Mouse (Mus musculus): ENCODE measurements around the gene Tln2.
"Not testable (repeated sequence)": the region's sequence is repeated elsewhere in the genome, so short reads cannot be mapped to it uniquely, and the experiment has no call there.

Tln2 gene

GRCm38 (mm10) chr9:67303986-67304385 lies 255.5 kb downstream of the Tln2 start:
- in situ Hi-C loops (cut with MboI; ENCODE audit: low pct_unique_long_range_greater_than_20kb in 1 of 2, low sequenced_read_pairs in 2 of 2, unreplicated experiment in 1 of 2) = no loop called here

GRCm38 (mm10) chr9:67303038-67303437 lies 256.5 kb downstream of the Tln2 start:
- in situ Hi-C loops (cut with MboI; ENCODE audit: low pct_unique_long_range_greater_than_20kb in 1 of 2, low sequenced_read_pairs in 2 of 2, unreplicated experiment in 1 of 2) = no loop called here

DNA sequence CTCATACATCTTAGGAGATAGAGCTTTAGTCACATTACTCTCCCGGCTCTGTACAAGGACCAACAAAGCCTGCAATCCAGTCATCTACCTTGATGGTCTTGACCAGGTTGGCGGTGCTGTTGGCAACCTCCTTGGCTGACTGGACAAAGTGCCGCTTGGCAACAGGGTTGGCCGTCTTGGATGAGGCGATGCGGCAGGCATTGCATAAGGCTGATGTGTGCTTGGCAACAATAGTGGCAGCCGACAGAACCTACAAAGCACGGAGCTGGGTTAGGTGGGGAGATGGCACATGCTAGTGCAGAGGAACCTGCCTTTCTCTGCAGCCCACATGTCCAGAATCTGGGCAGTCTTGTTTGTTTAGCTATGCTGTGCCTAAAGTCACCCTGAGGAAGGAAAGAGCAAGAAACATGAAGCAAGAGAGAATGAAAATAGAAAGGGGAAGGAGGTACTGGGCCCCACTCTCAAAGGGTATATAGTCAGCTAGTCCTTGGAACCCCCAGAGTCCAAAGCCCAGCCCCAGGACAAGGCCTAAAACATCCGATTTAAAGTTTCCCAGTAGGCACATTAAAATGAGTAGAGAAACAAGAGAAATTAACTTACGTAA lies 257.0 kb downstream of the Tln2 start:
- in situ Hi-C loops (cut with MboI; ENCODE audit: low pct_unique_long_range_greater_than_20kb in 1 of 2, low sequenced_read_pairs in 2 of 2, unreplicated experiment in 1 of 2) = no loop called here

GRCm38 (mm10) chr9:67301571-67301970 lies 257.9 kb downstream of the Tln2 start:
- in situ Hi-C loops (cut with MboI; ENCODE audit: low pct_unique_long_range_greater_than_20kb in 1 of 2, low sequenced_read_pairs in 2 of 2, unreplicated experiment in 1 of 2) = no loop called here

DNA sequence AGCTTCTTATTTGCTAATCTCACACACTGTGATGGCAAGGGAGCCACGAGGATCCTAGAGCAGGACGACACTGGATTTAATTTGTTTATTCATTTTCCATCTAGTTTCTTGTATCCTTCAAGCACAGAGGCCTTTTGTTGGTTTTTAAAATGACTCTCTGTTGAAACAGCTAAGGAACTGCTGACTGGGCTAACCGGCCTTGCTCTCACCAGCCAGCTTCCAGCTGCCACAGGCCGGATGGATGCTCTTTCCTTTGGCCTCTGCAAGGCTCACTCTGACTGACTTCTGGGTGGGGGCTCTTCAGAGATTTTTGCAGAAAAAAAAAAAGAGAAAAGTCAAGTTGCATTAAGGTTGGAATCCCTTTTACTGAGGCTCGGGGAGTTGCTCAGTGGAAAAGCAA lies 258.7 kb downstream of the Tln2 start:
- in situ Hi-C loops (cut with MboI; ENCODE audit: low pct_unique_long_range_greater_than_20kb in 1 of 2, low sequenced_read_pairs in 2 of 2, unreplicated experiment in 1 of 2) = no loop called here

GRCm38 (mm10) chr9:67300346-67300745 lies 259.2 kb downstream of the Tln2 start:
- in situ Hi-C loops (cut with MboI; ENCODE audit: low pct_unique_long_range_greater_than_20kb in 1 of 2, low sequenced_read_pairs in 2 of 2, unreplicated experiment in 1 of 2) = no loop called here

GRCm38 (mm10) chr9:67299164-67299563 lies 260.3 kb downstream of the Tln2 start:
- in situ Hi-C loops (cut with MboI; ENCODE audit: low pct_unique_long_range_greater_than_20kb in 1 of 2, low sequenced_read_pairs in 2 of 2, unreplicated experiment in 1 of 2) = no loop called here

- in situ Hi-C loops (cut with MboI; ENCODE audit: low pct_unique_long_range_greater_than_20kb in 1 of 2, low sequenced_read_pairs in 2 of 2, unreplicated experiment in 1 of 2) = no loop called here
Measured at GRCm38 (mm10) chr9:67297236-67297889, 262.1 kb downstream of the Tln2 start.

GRCm38 (mm10) chr9:67287457-67287856 lies 272.0 kb downstream of the Tln2 start:
- in situ Hi-C loops (cut with MboI; ENCODE audit: low pct_unique_long_range_greater_than_20kb in 1 of 2, low sequenced_read_pairs in 2 of 2, unreplicated experiment in 1 of 2) = no loop called here

DNA sequence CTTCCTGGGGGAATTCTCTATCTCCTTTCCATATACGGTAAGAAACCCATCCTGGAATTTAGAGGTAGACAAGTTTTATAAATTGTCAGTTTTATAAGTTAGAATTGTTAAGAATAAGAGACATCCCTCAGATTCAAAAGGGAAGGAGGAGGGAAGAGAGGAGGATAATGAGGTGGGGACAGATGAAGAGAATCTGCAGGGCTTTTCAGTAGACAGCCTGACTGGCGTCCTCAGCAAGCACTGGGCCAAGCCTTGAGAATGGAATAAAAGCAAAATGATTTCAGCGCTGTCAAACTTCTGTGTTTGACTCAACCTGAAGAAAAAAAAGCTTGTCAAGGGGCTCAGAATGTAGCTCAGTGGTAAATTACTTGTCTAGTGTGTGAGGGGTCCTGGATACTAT lies 272.7 kb downstream of the Tln2 start:
- in situ Hi-C loops (cut with MboI; ENCODE audit: low pct_unique_long_range_greater_than_20kb in 1 of 2, low sequenced_read_pairs in 2 of 2, unreplicated experiment in 1 of 2) = no loop called here

GRCm38 (mm10) chr9:67285544-67285943 lies 274.0 kb downstream of the Tln2 start:
- in situ Hi-C loops (cut with MboI; ENCODE audit: low pct_unique_long_range_greater_than_20kb in 1 of 2, low sequenced_read_pairs in 2 of 2, unreplicated experiment in 1 of 2) = no loop called here

- in situ Hi-C loops (cut with MboI; ENCODE audit: low pct_unique_long_range_greater_than_20kb in 1 of 2, low sequenced_read_pairs in 2 of 2, unreplicated experiment in 1 of 2) = no loop called here
Measured at GRCm38 (mm10) chr9:67281812-67282211, 277.7 kb downstream of the Tln2 start.

DNA sequence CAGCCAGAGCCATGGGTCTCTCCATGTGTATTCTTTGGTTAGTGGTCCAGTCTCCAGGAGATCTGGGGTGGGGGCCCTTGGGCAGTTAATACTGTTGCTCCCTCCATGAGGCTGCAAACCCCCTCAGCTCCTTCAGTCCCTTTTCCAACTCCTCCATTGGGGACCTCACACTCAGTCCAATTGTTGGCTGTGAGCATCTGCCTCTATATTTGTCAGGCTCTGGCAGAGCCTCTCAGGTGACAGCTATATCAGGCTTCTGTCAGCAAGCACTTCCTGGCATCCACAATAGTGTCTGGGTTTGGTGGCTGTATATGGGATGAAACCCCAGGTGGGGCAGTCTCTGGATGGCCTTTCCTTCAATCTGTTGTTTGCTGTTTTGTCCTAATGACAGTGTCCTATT lies 279.2 kb downstream of the Tln2 start:
- in situ Hi-C loops (cut with MboI; ENCODE audit: low pct_unique_long_range_greater_than_20kb in 1 of 2, low sequenced_read_pairs in 2 of 2, unreplicated experiment in 1 of 2) = not testable (repeated sequence)

GRCm38 (mm10) chr9:67276446-67276845 lies 283.1 kb downstream of the Tln2 start:
- in situ Hi-C loops (cut with MboI; ENCODE audit: low pct_unique_long_range_greater_than_20kb in 1 of 2, low sequenced_read_pairs in 2 of 2, unreplicated experiment in 1 of 2) = no loop called here

GRCm38 (mm10) chr9:67274296-67274695 lies 285.2 kb downstream of the Tln2 start:
- in situ Hi-C loops (cut with MboI; ENCODE audit: low pct_unique_long_range_greater_than_20kb in 1 of 2, low sequenced_read_pairs in 2 of 2, unreplicated experiment in 1 of 2) = no loop called here

GRCm38 (mm10) chr9:67273362-67273761 lies 286.1 kb downstream of the Tln2 start:
- in situ Hi-C loops (cut with MboI; ENCODE audit: low pct_unique_long_range_greater_than_20kb in 1 of 2, low sequenced_read_pairs in 2 of 2, unreplicated experiment in 1 of 2) = no loop called here

GRCm38 (mm10) chr9:67270734-67271133 lies 288.8 kb downstream of the Tln2 start:
- in situ Hi-C loops (cut with MboI; ENCODE audit: low pct_unique_long_range_greater_than_20kb in 1 of 2, low sequenced_read_pairs in 2 of 2, unreplicated experiment in 1 of 2) = no loop called here

DNA sequence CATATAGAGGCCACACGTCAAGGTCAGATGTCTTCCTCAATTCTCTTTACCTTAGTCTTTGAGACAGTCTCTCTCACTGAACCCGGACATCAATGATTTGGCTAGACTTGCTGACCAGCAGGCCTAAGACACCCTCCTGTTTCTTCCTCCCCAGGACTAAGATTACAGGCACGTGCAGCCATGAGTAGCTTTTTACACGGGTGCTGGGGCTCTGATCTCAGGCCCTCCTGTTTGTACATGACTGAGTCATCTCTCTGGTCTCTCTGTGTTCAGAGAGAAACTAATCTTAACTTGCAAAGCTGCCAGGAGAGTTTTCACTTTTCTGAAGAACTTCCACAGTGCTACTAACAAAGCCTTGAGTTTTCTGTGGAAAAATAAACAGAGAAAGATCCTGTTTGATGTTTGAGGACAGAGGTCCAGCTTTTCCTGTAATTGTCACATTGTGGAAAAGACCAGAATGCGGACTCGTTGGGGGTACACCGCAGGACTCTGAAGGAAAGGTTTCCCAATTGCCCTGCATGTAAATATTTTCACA lies 289.4 kb downstream of the Tln2 start:
- in situ Hi-C loops (cut with MboI; ENCODE audit: low pct_unique_long_range_greater_than_20kb in 1 of 2, low sequenced_read_pairs in 2 of 2, unreplicated experiment in 1 of 2) = no loop called here

- in situ Hi-C loops (cut with MboI; ENCODE audit: low pct_unique_long_range_greater_than_20kb in 1 of 2, low sequenced_read_pairs in 2 of 2, unreplicated experiment in 1 of 2) = no loop called here
Measured at GRCm38 (mm10) chr9:67267276-67267990, 292.1 kb downstream of the Tln2 start.

- in situ Hi-C loops (cut with MboI; ENCODE audit: low pct_unique_long_range_greater_than_20kb in 1 of 2, low sequenced_read_pairs in 2 of 2, unreplicated experiment in 1 of 2) = no loop called here
Measured at GRCm38 (mm10) chr9:67265513-67265912, 294.0 kb downstream of the Tln2 start.
